Mouse (Mus musculus) embryonic facial prominence, embryonic 13.5 days (tissue): ENCODE results near the gene Olfr917. TPM values are rescaled to one million over a fixed set of nuclear protein-coding genes. Genes with fewer than 3 reads are reported as not detected.

Experiments used
- ATAC-seq: fragments of 200-750 bp; cut with Nextera tagmentation; 2 replicates; pipeline ENCODE4 v1.8.0; 2017; ENCODE audit warnings: low read depth; ENCODE audit not compliant: insufficient number of reproducible peaks, insufficient read depth, low FRiP score, low TSS enrichment
- H3K27ac ChIP-seq: fragments of 300-500 bp; sonication (generic); 2 replicates; pipeline ENCODE4 v1.5.1; 2015; ENCODE audit warnings: moderate library complexity, mild to moderate bottlenecking, inconsistent platforms
- H3K27me3 ChIP-seq: fragments of 300-500 bp; sonication (generic); 2 replicates; pipeline ENCODE4 v1.6.1; 2015; ENCODE audit warnings: mild to moderate bottlenecking, inconsistent platforms
- H3K36me3 ChIP-seq: fragments of 300-500 bp; sonication (generic); 2 replicates; pipeline ENCODE4 v1.6.1; 2015; ENCODE audit warnings: mild to moderate bottlenecking, inconsistent platforms
- H3K4me1 ChIP-seq: fragments of 300-500 bp; sonication (generic); 2 replicates; pipeline ENCODE4 v1.6.1; 2015; ENCODE audit warnings: inconsistent platforms
- H3K4me2 ChIP-seq: fragments of 300-500 bp; sonication (generic); 2 replicates; pipeline ENCODE4 v1.6.1; 2015; ENCODE audit warnings: moderate library complexity, mild to moderate bottlenecking, inconsistent platforms
- H3K4me3 ChIP-seq: fragments of 300-500 bp; sonication (generic); 2 replicates; pipeline ENCODE4 v1.5.1; 2015; ENCODE audit warnings: mild to moderate bottlenecking, inconsistent platforms
- H3K9ac ChIP-seq: fragments of 300-500 bp; sonication (generic); 2 replicates; pipeline ENCODE4 v1.6.1; 2015; ENCODE audit warnings: mild to moderate bottlenecking, inconsistent platforms
- H3K9me3 ChIP-seq: fragments of 300-500 bp; sonication (generic); 2 replicates; pipeline ENCODE4 v1.6.1; 2016; ENCODE audit warnings: inconsistent platforms
- WGBS: fragments of 180-500 bp; shearing (Covaris S2); methylation state at CpG from one replicate; pipeline ENCODE4 v1.1.7; 2015; ENCODE audit warnings: mixed read lengths; 5-methylcytosine and 5-hydroxymethylcytosine counted together
- polyA plus RNA-seq: library from polyadenylated mRNA; unstranded; fragments of >200 nt; fragmentation: Nextera tagmentation; extraction: Ambion mirVana; gene quantifications from 2 replicates; pipeline ENCODE4 v1.2.1, GENCODE M21; 2015

Olfr917 gene
- not detected in 2 replicates for polyA plus RNA-seq

DNA sequence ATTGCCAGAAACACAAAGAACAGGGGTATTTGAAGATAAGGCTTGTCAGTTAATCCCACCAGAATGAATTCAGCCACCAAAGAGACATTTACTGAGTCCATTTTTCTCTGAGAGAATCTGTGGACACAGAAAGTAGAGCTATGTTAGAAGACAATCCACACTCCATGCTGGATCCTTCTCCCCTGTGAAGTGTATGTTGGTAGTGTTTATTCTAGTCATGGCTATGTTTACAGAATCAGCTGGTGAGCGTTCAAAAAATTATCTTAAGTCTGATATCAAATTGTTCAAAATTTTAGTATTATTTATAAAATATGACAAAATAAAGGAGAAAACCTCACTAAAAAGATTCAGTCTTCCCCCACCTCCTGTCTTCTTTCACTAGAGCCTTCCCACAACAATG lies at the start of gene Olfr917:
Olfr917 (minus strand) TSS at position 101 of the 400 bp plus-strand sequence.
- Histone ChIP-seq H3K4me3 (no peak within 1 kb of the TSS), H3K27me3 (no peaks in the 10 kb centered on the region), H3K4me1 (no peaks in the 10 kb centered on the region), H3K27ac (no peak within 1 kb of the TSS), H3K9ac (no peak within 1 kb of the TSS), H3K9me3 (no peaks in the 10 kb centered on the region), H3K4me2 (no peak within 1 kb of the TSS), H3K36me3 (no peaks in the 10 kb centered on the region)
- 94% methylated on average over 1 of the region's 1 CpGs for WGBS
- ATAC-seq = no peak

DNA sequence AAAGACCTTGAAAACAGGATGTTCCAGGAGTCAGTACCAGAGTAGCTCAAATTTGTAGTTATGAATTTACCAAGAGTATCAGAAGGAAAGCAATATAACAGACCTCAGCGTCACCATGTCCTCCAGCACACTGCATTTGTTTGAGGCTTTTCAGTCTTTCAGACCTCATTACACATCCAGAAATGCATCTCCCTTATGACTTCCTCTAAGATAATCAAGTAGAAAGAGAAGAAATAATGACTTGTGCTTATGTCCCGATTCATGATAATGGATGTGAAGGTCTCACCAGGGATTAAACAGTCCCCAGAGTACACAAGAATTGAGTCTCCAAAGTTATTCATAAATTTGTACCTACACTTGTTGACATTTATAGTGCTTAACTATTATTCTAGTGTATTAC lies 8.9 kb upstream of the Olfr917 start, which contains the start of gene Olfr918:
Olfr918 (minus strand) TSS at position 101 of the 400 bp plus-strand sequence.
- no peak within 1 kb of the TSS for H3K4me3 ChIP-seq
- ATAC-seq = no peak
- no peaks in the 10 kb centered on the region for H3K4me1 ChIP-seq
- no peaks in the 10 kb centered on the region for H3K27me3 ChIP-seq
- no peaks in the 10 kb centered on the region for H3K9me3 ChIP-seq
- WGBS = 81% methylated on average over 2 of the region's 2 CpGs
- H3K36me3 ChIP-seq = no peaks in the 10 kb centered on the region
- no peak within 1 kb of the TSS for H3K4me2 ChIP-seq
- H3K27ac ChIP-seq = no peak within 1 kb of the TSS
- no peak within 1 kb of the TSS for H3K9ac ChIP-seq

DNA sequence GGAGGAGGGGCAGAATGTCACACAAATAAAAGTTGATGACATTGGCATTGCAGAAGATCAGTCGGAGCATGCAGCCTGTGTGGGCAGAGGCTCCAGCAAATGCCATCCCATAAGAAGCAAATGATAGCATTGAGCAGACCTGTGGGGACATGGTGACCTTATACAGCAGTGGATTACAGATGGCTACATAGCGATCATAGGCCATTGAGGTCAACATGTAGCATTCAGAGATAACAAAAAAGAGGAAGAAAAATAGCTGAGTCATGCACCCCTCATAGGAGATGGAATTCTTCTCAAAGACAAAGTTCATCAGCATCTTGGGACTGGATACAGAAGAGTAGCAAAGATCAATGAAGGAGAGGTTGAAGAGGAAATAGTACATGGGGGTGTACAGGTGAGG lies 7.2 kb upstream of the Olfr917 start:
- Histone ChIP-seq H3K9me3 (no peaks in the 10 kb centered on the region), H3K27ac (no peak overlapping the region), H3K27me3 (no peaks in the 10 kb centered on the region), H3K9ac (no peak overlapping the region), H3K4me1 (no peaks in the 10 kb centered on the region), H3K36me3 (no peaks in the 10 kb centered on the region), H3K4me3 (no peak overlapping the region), H3K4me2 (no peak overlapping the region)
- no peak for ATAC-seq
- 81% methylated on average over 2 of the region's 2 CpGs for WGBS

DNA sequence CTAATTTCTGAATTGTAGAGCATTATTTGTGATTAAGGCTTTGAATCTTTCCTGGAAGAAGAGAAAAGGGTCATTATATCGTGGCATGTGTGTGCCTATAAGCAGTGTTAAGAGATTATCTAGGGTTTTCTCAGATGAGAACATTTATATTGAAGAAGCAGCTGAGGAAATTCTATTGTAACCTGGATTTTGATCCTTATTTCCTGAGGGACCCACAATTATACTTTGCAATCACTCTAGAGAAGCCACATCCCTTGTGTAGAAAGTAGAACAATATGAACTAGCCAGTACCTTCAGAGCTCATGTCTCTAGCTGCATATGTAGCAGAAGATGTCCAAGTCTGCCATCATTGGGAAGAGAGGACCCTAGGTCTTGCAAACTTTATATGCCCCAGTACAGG lies 5.9 kb downstream of the Olfr917 start, which contains the start of gene Olfr916:
Olfr916 (minus strand) TSS at position 101 of the 400 bp plus-strand sequence.
- Histone ChIP-seq H3K27me3 (no peaks in the 10 kb centered on the region), H3K4me2 (no peak within 1 kb of the TSS), H3K36me3 (no peaks in the 10 kb centered on the region), H3K9me3 (no peaks in the 10 kb centered on the region), H3K9ac (no peak within 1 kb of the TSS), H3K4me1 (no peaks in the 10 kb centered on the region), H3K27ac (no peak within 1 kb of the TSS), H3K4me3 (no peak within 1 kb of the TSS)
- WGBS = 61% methylated on average over 1 of the region's 1 CpGs
- no peak for ATAC-seq

DNA sequence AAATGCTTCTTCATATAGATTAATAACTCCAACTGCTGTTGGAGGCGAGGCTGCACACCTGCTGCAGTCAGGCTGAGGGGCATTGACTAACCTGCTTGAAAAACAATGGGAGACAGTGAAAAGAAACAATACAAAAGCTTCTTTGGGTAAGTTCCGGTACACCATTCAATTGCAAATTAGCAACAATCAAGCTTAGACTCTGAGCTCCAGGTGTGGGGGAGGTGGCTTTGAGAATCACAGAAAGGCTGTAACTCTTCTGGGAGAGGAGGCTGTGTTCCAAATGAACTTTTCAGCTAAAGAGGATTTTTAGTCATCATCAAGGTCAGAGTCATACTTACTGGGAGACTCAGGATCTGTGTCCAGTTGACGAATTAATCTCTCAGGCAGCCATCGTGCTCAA lies 33.2 kb downstream of the Olfr917 start:
- Histone ChIP-seq H3K9ac (no peak overlapping the region), H3K27me3 (no peaks in the 10 kb centered on the region), H3K4me3 (no peak overlapping the region), H3K9me3 (no peaks in the 10 kb centered on the region), H3K27ac (no peak overlapping the region), H3K4me2 (no peak overlapping the region), H3K4me1 (no peaks in the 10 kb centered on the region), H3K36me3 (no peaks in the 10 kb centered on the region)
- 75% methylated on average over 4 of the region's 4 CpGs for WGBS
- ATAC-seq = no peak

Other genes starting within 250 kb of the Olfr917 start
- not detected in 2 replicates for gene Olfr901, start 236.4 kb downstream of the Olfr917 start, polyA plus RNA-seq
- gene Olfr902, start 218.2 kb downstream of the Olfr917 start, polyA plus RNA-seq = not detected in 2 replicates
- not detected in 2 replicates for gene Olfr904, start 202.7 kb downstream of the Olfr917 start, polyA plus RNA-seq
- gene Olfr905, start 194.7 kb downstream of the Olfr917 start, polyA plus RNA-seq = not detected in 2 replicates
- not detected in 2 replicates for gene Olfr906, start 178.8 kb downstream of the Olfr917 start, polyA plus RNA-seq
- not detected in 2 replicates for gene Olfr907, start 170.0 kb downstream of the Olfr917 start, polyA plus RNA-seq
- not detected in 2 replicates for gene Olfr911-ps1, start 144.3 kb downstream of the Olfr917 start, polyA plus RNA-seq
- not detected in 2 replicates for gene Olfr910, start 128.0 kb downstream of the Olfr917 start, polyA plus RNA-seq
- not detected in 2 replicates for gene Olfr912, start 85.7 kb downstream of the Olfr917 start, polyA plus RNA-seq
- gene Olfr913, start 73.1 kb downstream of the Olfr917 start, polyA plus RNA-seq = not detected in 2 replicates
- gene Olfr914, start 60.7 kb downstream of the Olfr917 start, polyA plus RNA-seq = not detected in 2 replicates
- not detected in 2 replicates for gene Olfr916, start 6.0 kb downstream of the Olfr917 start, polyA plus RNA-seq
- gene Olfr918, start 8.8 kb upstream of the Olfr917 start, polyA plus RNA-seq = not detected in 2 replicates
- gene Olfr919, start 37.8 kb upstream of the Olfr917 start, polyA plus RNA-seq = not detected in 2 replicates
- gene Vwa5a, start 52.4 kb upstream of the Olfr917 start, polyA plus RNA-seq = 19.4 and 22.7 TPM in 2 replicates
- gene Olfr920, start 86.5 kb upstream of the Olfr917 start, polyA plus RNA-seq = 0.04 TPM in 1 of 2 replicates, not detected in the other
- not detected in 2 replicates for gene Olfr921, start 107.2 kb upstream of the Olfr917 start, polyA plus RNA-seq
- gene Olfr922, start 148.8 kb upstream of the Olfr917 start, polyA plus RNA-seq = not detected in 2 replicates
- 0.10 TPM in 1 of 2 replicates, not detected in the other for gene Olfr923, start 160.7 kb upstream of the Olfr917 start, polyA plus RNA-seq
- gene Olfr924, start 178.6 kb upstream of the Olfr917 start, polyA plus RNA-seq = not detected in 2 replicates
- not detected in 2 replicates for gene Olfr26, start 189.2 kb upstream of the Olfr917 start, polyA plus RNA-seq
- not detected in 2 replicates for gene Olfr926, start 211.3 kb upstream of the Olfr917 start, polyA plus RNA-seq